In the genomic region with DNA sequence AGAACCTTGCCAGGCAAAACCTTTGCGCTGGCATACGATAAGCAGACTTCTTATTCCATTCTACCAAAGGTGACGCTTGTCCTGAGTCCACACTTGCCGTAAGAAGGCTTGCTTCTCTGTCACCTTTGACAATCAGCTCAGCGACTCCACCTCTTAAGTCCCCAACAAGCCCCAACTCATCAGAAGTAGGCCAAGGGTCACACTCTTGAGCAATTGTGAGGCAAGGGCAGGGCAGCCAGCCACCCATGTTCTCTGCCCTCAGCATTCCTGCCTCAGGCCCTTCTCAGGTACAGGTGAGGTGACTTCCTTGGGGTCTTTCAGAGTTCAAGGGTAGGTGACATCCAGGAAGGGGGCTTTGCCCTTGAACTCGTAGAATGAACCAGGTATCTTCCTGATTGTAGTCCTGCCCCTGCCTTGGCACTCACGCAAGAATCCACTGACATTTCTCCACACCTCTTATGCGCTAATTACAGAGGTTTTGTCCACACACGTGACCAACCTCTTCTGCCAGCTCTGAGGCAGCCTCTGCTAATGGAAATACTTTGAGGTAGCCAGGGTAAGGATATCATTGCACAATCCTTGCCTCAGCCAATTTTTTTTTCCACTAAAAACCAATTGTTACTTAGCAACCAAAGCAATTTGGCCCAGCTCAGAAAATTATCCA, we compare ENCODE assay signal across 11 mouse cellular contexts. TPM values are rescaled to one million over a fixed set of nuclear protein-coding genes. Genes with fewer than 3 reads are reported as not detected.
DNase-seq lines count a peak whose midpoint lies in the region; ATAC-seq and TF ChIP-seq lines count a peak whose summit lies in the region.
"Had no signal": no experiment of that assay in that cellular context is flagged by ENCODE, and none has a peak within 500 bp of the region (broad histone marks: within the 10 kb centered on the region; RNA-seq: fewer than 3 reads in every experiment).

No protein-coding gene starts in this region.

- H3K4me3 ChIP-seq in kidney, adult 2 months (ENCODE audit: insufficient read depth, low read depth, low read length): no peak overlapping the region
- H3K4me3 ChIP-seq: limb, embryonic 15.5 days had no signal

- H3K27ac ChIP-seq in kidney, adult 2 months (ENCODE audit: insufficient read depth, low read depth, low read length): no peak overlapping the region
- H3K27ac ChIP-seq: limb, embryonic 15.5 days had no signal

- H3K36me3 ChIP-seq in kidney, adult 2 months (ENCODE audit: control insufficient read depth, insufficient read depth, low read length): no peaks in the 10 kb centered on the region
- H3K36me3 ChIP-seq: limb, embryonic 15.5 days had no signal

- no peak for TF ChIP-seq POLR2A in kidney, adult 2 months (IDR thresholded peaks at IDR 0.05; ENCODE audit: low read depth, low read length)

- DNase-seq in kidney, adult 2 months: peak; percentile 77
- no peak for DNase-seq in kidney, postnatal 4 days
- peak; percentile 43 for DNase-seq in MN1 (ENCODE audit: low spot score)
- peak; percentile 87 for DNase-seq in lung, postnatal 36 days
- DNase-seq in embryo, embryonic 11 days: no peak
- no peak for DNase-seq in cerebellum, adult 9-11 months
- DNase-seq: cerebellum, postnatal 25 days; thymus, postnatal 36 days had no signal

- peak; percentile 28; the same call in 1 of the 2 replicates for ATAC-seq in common myeloid progenitor, adult 5-6 weeks (replicated peaks; ENCODE audit: low read depth, poor library complexity, severe bottlenecking)
- ATAC-seq: inflammation-experienced regulatory T-cells, adult 6 months had no signal

- no peak for TF ChIP-seq CTCF in kidney, adult 2 months (conservative IDR thresholded peaks at IDR 0.05; ENCODE audit: insufficient read depth, insufficient read length, low read depth, low read length)

- 64% methylated on average over 9 of the region's 9 CpGs for WGBS in kidney, adult 2 months

- H3K27me3 ChIP-seq in kidney, adult 2 months (replicated peaks; ENCODE audit: control insufficient read depth, insufficient read depth, low read length): no peaks in the 10 kb centered on the region
- H3K27me3 ChIP-seq: limb, embryonic 15.5 days had no signal

- peaks cover 15% of the 10 kb centered on the region for H3K4me1 ChIP-seq in kidney, adult 2 months (ENCODE audit: control insufficient read depth, insufficient read depth, low read length)
- H3K4me1 ChIP-seq: limb, embryonic 15.5 days had no signal

RNA-seq across cellular contexts. Expression of gene Siah1a, which starts 20.9 kb away (rescaled TPM):
- 18.4 and 19.8 TPM in 2 replicates for polyA plus RNA-seq in kidney, adult 2 months (2012; rRNA removed)
- 23.8 and 27.6 TPM in 2 replicates for total RNA-seq in common myeloid progenitor, adult 5-6 weeks (2017)

RNA-seq across cellular contexts. Expression of gene Gm10638, which starts 21.2 kb away (rescaled TPM):
- polyA plus RNA-seq in kidney, adult 2 months (2012; rRNA removed): 1.5 and 2.2 TPM in 2 replicates
- total RNA-seq in common myeloid progenitor, adult 5-6 weeks (2017): 0.39 and 0.46 TPM in 2 replicates

Comparison
In these comparisons a context has a peak if more than half of its experiments do, and no peak if none do; other contexts are left out.
1. DNase-seq: peak in kidney, adult 2 months (single experiment), MN1 (single experiment) and lung, postnatal 36 days (single experiment); none in kidney, postnatal 4 days (0 of 2), embryo, embryonic 11 days (single experiment) and cerebellum, adult 9-11 months (single experiment).